Mouse (Mus musculus): ENCODE measurements around the gene Rab3d.
"Not testable (repeated sequence)": the region's sequence is repeated elsewhere in the genome, so short reads cannot be mapped to it uniquely, and the experiment has no call there.

Rab3d gene

DNA sequence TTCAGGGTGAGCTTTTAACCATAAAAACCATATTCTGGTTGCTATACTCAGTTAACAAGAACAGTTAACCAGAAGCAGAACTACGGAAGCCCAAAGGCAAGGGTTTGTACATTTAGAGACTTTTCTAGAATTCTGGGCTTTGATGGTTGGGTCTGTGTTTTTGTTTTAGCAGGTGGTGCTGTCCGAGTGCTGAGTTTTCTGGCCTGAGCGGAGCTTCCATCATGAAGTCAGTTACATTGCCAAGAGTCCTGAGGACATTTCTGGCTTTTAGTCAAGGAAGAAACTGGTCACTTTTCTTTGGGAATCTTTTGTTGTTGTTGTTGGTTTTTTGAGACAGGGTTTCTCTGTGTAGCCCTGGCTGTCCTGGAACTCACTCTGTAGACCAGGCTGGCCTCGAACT is 14.0 kb downstream of the Rab3d start:
- DNase-seq: no peak

- DNase-seq: peak; percentile 71
These were observed 16.7 kb downstream of the Rab3d start for GRCm38 (mm10) chr9:21901223-21901820.

DNA sequence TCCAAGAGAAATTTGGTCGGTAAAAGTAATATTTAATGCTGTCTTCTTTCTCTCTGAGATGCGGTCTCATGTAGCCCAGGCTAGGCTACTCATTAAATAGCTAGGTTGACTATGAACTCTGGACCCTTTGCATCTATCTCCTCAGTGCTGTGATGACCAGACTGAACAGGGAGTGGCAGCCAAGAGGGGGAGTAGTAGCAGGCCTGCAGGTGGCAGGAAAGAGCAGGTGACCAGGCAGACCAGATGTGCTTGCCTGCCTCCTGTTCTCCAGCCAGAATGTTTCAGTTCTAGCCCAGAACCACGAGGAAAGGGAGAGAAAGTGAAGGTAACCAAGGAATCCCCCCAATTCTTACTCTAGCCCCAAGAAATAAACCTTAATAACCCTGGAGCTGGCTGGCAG is 28.8 kb downstream of the Rab3d start:
- no peak for DNase-seq

GRCm38 (mm10) chr9:21876601-21877000 is 41.4 kb downstream of the Rab3d start:
- DNase-seq: no peak

GRCm38 (mm10) chr9:21872204-21872603 is 45.8 kb downstream of the Rab3d start:
- DNase-seq: no peak

- peak; percentile 43 for DNase-seq
These were observed 47.0 kb downstream of the Rab3d start for GRCm38 (mm10) chr9:21870879-21871524.

DNA sequence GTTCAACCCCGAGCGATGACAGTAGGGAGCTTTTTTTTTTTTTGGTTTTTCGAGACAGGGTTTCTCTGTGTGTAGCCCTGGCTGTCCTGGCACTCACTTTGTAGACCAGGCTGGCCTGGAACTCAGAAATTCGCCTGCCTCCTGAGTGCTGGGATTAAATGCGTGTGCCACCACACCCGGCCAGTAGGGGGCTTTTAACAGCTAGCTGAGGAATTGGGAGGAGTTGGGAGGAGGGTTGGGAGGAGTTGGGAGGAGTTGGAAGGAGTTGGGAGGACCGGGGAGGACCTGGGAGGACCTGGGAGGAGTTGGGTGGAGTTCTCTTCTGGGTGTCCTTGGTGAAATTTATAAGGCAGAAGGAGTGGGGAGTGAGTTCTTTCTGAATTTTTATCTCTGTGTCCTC is 48.7 kb downstream of the Rab3d start:
- DNase-seq: peak; percentile 32

GRCm38 (mm10) chr9:21867726-21868125 is 50.3 kb downstream of the Rab3d start:
- no peak for DNase-seq

- DNase-seq: no peak
These were observed 51.4 kb downstream of the Rab3d start for GRCm38 (mm10) chr9:21866641-21867040.

DNA sequence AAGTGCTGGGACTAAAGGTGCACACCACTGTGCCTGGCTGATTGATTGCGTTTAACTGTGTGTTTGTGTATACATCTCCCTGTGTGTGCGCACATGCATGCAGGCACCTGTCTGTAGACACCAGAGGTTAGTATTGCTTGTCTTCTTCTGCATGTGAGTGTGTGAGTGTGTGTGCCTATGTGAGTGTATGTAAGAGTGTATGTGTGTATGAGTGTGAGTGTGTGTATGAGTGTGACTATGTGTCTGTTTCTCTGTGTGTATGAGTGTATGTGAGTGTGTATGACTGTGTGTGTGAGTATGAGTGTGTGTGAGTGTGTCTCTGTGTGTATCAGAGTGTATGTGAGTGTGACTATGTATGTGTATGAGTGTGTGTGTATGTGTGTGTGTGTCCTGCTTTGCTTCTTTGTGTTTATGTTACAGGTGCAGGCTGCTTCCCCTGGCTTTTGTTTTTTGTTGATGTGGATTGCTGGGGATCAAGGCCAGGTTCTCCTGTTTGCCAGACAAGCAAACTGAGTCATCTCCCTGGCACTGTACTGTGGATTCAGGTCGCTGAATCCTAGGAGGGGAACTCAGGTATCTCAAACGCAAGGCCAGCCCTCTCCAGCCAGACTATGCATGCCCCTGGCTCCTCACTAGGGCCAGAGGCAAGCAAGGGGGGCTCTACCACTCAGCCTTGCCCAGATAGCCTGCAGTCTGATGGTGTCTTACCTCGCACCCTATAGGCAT is 52.2 kb downstream of the Rab3d start:
- no peak for DNase-seq

DNA sequence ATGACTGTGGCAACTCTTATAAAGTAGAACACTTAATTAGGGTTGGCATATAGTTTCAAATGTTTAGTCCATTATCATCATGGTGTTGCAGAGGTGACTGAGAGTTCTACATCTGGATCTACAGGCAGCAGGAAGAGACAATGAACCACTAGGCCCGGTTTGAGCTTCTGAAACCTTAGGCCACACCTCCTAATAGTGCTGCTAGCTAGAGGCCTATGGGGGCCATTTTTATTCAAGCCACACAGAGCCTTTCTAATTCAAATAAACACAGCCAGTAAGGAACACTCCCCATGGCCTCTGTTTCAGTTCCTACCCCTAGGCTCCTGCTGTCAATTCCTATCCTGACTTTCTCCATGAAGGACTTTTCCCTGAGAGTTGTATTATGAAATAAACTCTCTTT is 55.8 kb downstream of the Rab3d start:
- DNase-seq: no peak

- DNase-seq: not testable (repeated sequence)
These were observed 57.6 kb downstream of the Rab3d start for GRCm38 (mm10) chr9:21860349-21860748.

DNA sequence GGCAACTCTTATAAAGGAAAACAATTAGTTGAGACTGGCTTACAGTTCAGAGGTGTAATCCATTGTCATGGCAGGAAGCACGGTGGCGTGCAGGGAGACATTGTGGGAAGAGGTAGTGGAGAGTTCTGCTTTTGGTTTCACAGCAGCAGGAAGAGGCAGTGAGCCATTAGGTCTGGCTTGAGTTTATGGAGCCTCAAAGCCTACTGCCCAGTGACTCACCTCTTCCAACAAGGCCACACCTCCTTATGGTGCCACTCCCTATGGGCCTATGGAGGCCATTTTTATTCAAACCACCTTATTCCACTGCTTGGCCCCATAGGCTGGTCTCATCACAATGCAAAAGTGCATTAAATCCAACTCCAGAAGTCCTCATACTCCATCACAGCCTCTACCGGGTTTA is 58.4 kb downstream of the Rab3d start:
- DNase-seq: no peak

- no peak for DNase-seq
These were observed 59.9 kb downstream of the Rab3d start for GRCm38 (mm10) chr9:21858084-21858483.

DNA sequence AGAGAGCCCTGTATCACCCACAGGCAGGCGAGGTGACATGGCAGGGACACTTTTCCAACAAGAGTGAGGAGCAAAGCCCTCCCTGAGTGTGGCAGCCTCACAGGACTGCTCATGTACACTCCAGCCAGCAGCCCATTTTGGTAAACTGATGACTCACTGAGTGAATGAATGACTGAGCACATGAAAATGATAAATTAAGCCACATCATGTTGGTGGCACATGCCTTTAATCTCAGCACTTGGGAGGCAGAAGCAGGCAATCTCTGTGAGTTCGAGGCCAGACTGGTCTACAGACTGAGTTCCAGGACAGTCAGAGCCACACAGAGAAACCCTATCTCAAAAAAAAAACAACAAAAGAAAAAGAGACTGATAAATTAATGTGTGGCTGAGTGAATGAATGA is 60.5 kb downstream of the Rab3d start:
- no peak for DNase-seq

All from cerebellum, adult 11-12 months (tissue).